Mouse (Mus musculus): ENCODE data around the gene Cachd1. TPM values are rescaled to one million over a fixed set of nuclear protein-coding genes. Genes with fewer than 3 reads are reported as not detected.

Gene Cachd1
- polyA plus RNA-seq, 1 experiment from 2014 or later = 4.2 TPM

- Histone ChIP-seq H3K27me3 (ENCODE audit: insufficient read depth, low read length) (no peaks in the 10 kb centered on the region), H3K27ac (ENCODE audit: low read depth) (no peak overlapping the region), H3K9ac (replicated peaks) (no peak overlapping the region), H3K4me1 (ENCODE audit: insufficient read depth) (no peaks in the 10 kb centered on the region), H3K4me2 (ENCODE audit: low read depth, low read length) (no peak overlapping the region), H3K36me3 (replicated peaks; ENCODE audit: insufficient read depth, low read length) (no peaks in the 10 kb centered on the region), H3K4me3 (ENCODE audit: low read depth, low read length) (no peak overlapping the region), H3K9me3 (ENCODE audit: low read length) (no peaks in the 10 kb centered on the region)
- ATAC-seq (peak; percentile 50), DNase-seq (peak; percentile 33)
- no peak for TF ChIP-seq CTCF (IDR thresholded peaks at IDR 0.05; ENCODE audit: low read depth)
- no peak for TF ChIP-seq EP300 (IDR thresholded peaks at IDR 0.05; ENCODE audit: low read depth)
- 42% methylated on average over 9 of the region's 9 CpGs for WGBS (ENCODE audit: insufficient replicate concordance)
These were observed 133.3 kb downstream of the Cachd1 start for GRCm38 (mm10) chr4:100909694-100910340.

GRCm38 (mm10) chr4:100910605-100911330 lies 134.3 kb downstream of the Cachd1 start:
- Histone ChIP-seq H3K4me1 (ENCODE audit: insufficient read depth) (no peaks in the 10 kb centered on the region), H3K4me3 (ENCODE audit: low read depth, low read length) (no peak overlapping the region), H3K27ac (ENCODE audit: low read depth) (no peak overlapping the region), H3K9me3 (ENCODE audit: low read length) (no peaks in the 10 kb centered on the region), H3K36me3 (replicated peaks; ENCODE audit: insufficient read depth, low read length) (no peaks in the 10 kb centered on the region), H3K4me2 (ENCODE audit: low read depth, low read length) (no peak overlapping the region), H3K27me3 (ENCODE audit: insufficient read depth, low read length) (no peaks in the 10 kb centered on the region), H3K9ac (replicated peaks) (no peak overlapping the region)
- 49% methylated on average over 11 of the region's 11 CpGs for WGBS (ENCODE audit: insufficient replicate concordance)
- no peak for DNase-seq
- ATAC-seq = no peak
- no peak for TF ChIP-seq CTCF (IDR thresholded peaks at IDR 0.05; ENCODE audit: low read depth)
- no peak for TF ChIP-seq EP300 (IDR thresholded peaks at IDR 0.05; ENCODE audit: low read depth)

DNA sequence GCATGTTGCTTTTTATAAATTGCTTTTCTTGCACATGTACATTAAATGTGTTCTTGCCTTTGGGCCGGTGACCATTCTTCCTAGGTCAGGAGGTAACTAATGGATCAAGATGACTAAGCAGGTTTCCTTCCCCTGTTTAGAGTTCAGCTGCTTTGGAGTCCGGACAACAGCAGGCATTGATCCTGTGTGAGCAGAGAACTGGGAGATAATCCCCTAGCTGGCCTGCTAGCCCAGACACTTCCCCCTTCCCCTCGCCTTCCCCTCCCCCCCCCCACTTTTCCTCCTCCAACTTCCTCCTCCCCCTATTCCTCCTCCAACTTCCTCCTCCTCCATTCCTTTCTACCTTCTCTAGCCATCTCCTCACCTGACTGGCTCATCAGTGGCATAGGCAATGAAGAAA lies 135.2 kb downstream of the Cachd1 start:
- Histone ChIP-seq H3K9me3 (ENCODE audit: low read length) (no peaks in the 10 kb centered on the region), H3K4me3 (ENCODE audit: low read depth, low read length) (no peak overlapping the region), H3K27me3 (ENCODE audit: insufficient read depth, low read length) (no peaks in the 10 kb centered on the region), H3K27ac (ENCODE audit: low read depth) (no peak overlapping the region), H3K9ac (replicated peaks) (no peak overlapping the region), H3K36me3 (replicated peaks; ENCODE audit: insufficient read depth, low read length) (no peaks in the 10 kb centered on the region), H3K4me1 (ENCODE audit: insufficient read depth) (no peaks in the 10 kb centered on the region), H3K4me2 (ENCODE audit: low read depth, low read length) (no peak overlapping the region)
- no peak for DNase-seq
- TF ChIP-seq CTCF (IDR thresholded peaks at IDR 0.05; ENCODE audit: low read depth) = no peak
- no peak for TF ChIP-seq EP300 (IDR thresholded peaks at IDR 0.05; ENCODE audit: low read depth)
- no peak for ATAC-seq
- WGBS (ENCODE audit: insufficient replicate concordance) = 23% methylated on average over 2 of the region's 3 CpGs

- H3K4me1 ChIP-seq (ENCODE audit: insufficient read depth) = no peaks in the 10 kb centered on the region
- 70% methylated on average over 4 of the region's 4 CpGs for whole genome bisulfite sequencing (ENCODE audit: insufficient replicate concordance)
- DNase-seq = no peak
- H3K9ac ChIP-seq (replicated peaks) = no peak overlapping the region
- H3K36me3 ChIP-seq (replicated peaks; ENCODE audit: insufficient read depth, low read length) = no peaks in the 10 kb centered on the region
- H3K4me3 ChIP-seq (ENCODE audit: low read depth, low read length) = no peak overlapping the region
- no peak overlapping the region for H3K4me2 ChIP-seq (ENCODE audit: low read depth, low read length)
- H3K27ac ChIP-seq (ENCODE audit: low read depth) = no peak overlapping the region
- ATAC-seq = no peak
- H3K9me3 ChIP-seq (ENCODE audit: low read length) = no peaks in the 10 kb centered on the region
- TF ChIP-seq EP300 (IDR thresholded peaks at IDR 0.05; ENCODE audit: low read depth) (no peak), CTCF (IDR thresholded peaks at IDR 0.05; ENCODE audit: low read depth) (no peak)
- no peaks in the 10 kb centered on the region for H3K27me3 ChIP-seq (ENCODE audit: insufficient read depth, low read length)
These were observed 137.2 kb downstream of the Cachd1 start for GRCm38 (mm10) chr4:100913666-100914065.

DNA sequence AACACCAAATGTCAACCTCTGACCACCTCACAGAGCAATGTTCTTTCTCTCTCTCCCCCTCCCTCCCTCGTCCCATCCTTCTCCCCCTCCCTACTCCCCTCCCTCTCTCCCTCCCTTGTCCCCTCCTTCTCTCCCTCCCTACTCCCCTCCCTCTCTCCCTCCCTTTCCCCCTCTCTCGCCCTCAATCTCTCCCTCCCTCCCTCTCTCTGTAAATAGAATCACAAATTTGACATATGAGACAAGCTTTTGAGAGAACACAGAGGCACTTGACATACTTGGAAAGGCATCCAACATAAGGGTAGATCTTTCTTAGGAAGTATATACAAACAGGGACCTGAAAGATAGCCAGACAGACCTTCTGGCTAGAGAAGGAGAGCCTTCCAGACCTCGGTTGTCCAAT lies 138.1 kb downstream of the Cachd1 start:
- H3K4me1 ChIP-seq (ENCODE audit: insufficient read depth) = no peaks in the 10 kb centered on the region
- WGBS (ENCODE audit: insufficient replicate concordance) = 38% methylated on average over 3 of the region's 3 CpGs
- no peak for DNase-seq
- H3K36me3 ChIP-seq (replicated peaks; ENCODE audit: insufficient read depth, low read length) = no peaks in the 10 kb centered on the region
- no peaks in the 10 kb centered on the region for H3K27me3 ChIP-seq (ENCODE audit: insufficient read depth, low read length)
- H3K9me3 ChIP-seq (ENCODE audit: low read length) = no peaks in the 10 kb centered on the region
- no peak overlapping the region for H3K9ac ChIP-seq (replicated peaks)
- ATAC-seq = no peak
- H3K27ac ChIP-seq (ENCODE audit: low read depth) = no peak overlapping the region
- H3K4me3 ChIP-seq (ENCODE audit: low read depth, low read length) = no peak overlapping the region
- TF ChIP-seq EP300 (IDR thresholded peaks at IDR 0.05; ENCODE audit: low read depth) (no peak), CTCF (IDR thresholded peaks at IDR 0.05; ENCODE audit: low read depth) (no peak)
- no peak overlapping the region for H3K4me2 ChIP-seq (ENCODE audit: low read depth, low read length)

GRCm38 (mm10) chr4:100915093-100915492 lies 138.6 kb downstream of the Cachd1 start:
- Histone ChIP-seq H3K4me2 (ENCODE audit: low read depth, low read length) (no peak overlapping the region), H3K9me3 (ENCODE audit: low read length) (no peaks in the 10 kb centered on the region), H3K27ac (ENCODE audit: low read depth) (no peak overlapping the region), H3K4me1 (ENCODE audit: insufficient read depth) (no peaks in the 10 kb centered on the region), H3K36me3 (replicated peaks; ENCODE audit: insufficient read depth, low read length) (no peaks in the 10 kb centered on the region), H3K9ac (replicated peaks) (no peak overlapping the region), H3K4me3 (ENCODE audit: low read depth, low read length) (no peak overlapping the region), H3K27me3 (ENCODE audit: insufficient read depth, low read length) (no peaks in the 10 kb centered on the region)
- 66% methylated on average over 2 of the region's 2 CpGs for WGBS (ENCODE audit: insufficient replicate concordance)
- ATAC-seq (no peak), DNase-seq (no peak)
- TF ChIP-seq EP300 (IDR thresholded peaks at IDR 0.05; ENCODE audit: low read depth) (no peak), CTCF (IDR thresholded peaks at IDR 0.05; ENCODE audit: low read depth) (no peak)

Measured in liver, postnatal 0 days (tissue).